Mouse (Mus musculus) midbrain, embryonic 13.5 days (tissue): Measurements from ENCODE around the gene Vps36. TPM values are rescaled to one million over a fixed set of nuclear protein-coding genes. Genes with fewer than 3 reads are reported as not detected.

Experiments used
- ATAC-seq: fragments of 200-750 bp; cut with Nextera tagmentation; 2 replicates; pipeline ENCODE4 v1.8.0; 2017; ENCODE audit warnings: mild to moderate bottlenecking, moderate TSS enrichment, moderate library complexity
- H3K27ac ChIP-seq: fragments of 300-500 bp; sonication (generic); 2 replicates; pipeline ENCODE4 v1.5.1; 2015; ENCODE audit warnings: inconsistent platforms, mild to moderate bottlenecking, moderate library complexity
- H3K27me3 ChIP-seq: fragments of 300-500 bp; sonication (generic); 2 replicates; pipeline ENCODE4 v1.6.1; 2015; ENCODE audit warnings: mild to moderate bottlenecking, inconsistent platforms
- H3K36me3 ChIP-seq: fragments of 300-500 bp; sonication (generic); 2 replicates; pipeline ENCODE4 v1.6.1; 2015; ENCODE audit warnings: mild to moderate bottlenecking, inconsistent platforms
- H3K4me1 ChIP-seq: fragments of 300-500 bp; sonication (generic); replicated peaks from 2 replicates; pipeline ENCODE4 v1.6.1; 2015; ENCODE audit warnings: inconsistent platforms
- H3K4me2 ChIP-seq: fragments of 300-500 bp; sonication (generic); replicated peaks from 2 replicates; pipeline ENCODE4 v1.6.1; 2015; ENCODE audit warnings: moderate library complexity, mild to moderate bottlenecking, inconsistent platforms
- H3K4me3 ChIP-seq: fragments of 300-500 bp; sonication (generic); replicated peaks from 2 replicates; pipeline ENCODE4 v1.5.1; 2015; ENCODE audit warnings: mild to moderate bottlenecking, inconsistent platforms
- H3K9ac ChIP-seq: fragments of 300-500 bp; sonication (generic); replicated peaks from 2 replicates; pipeline ENCODE4 v1.6.1; 2015; ENCODE audit warnings: mild to moderate bottlenecking, inconsistent platforms
- H3K9me3 ChIP-seq: fragments of 300-500 bp; sonication (generic); 2 replicates; pipeline ENCODE4 v1.6.1; 2016; ENCODE audit warnings: mild to moderate bottlenecking, inconsistent platforms
- whole genome bisulfite sequencing: fragments of 180-500 bp; shearing (Covaris S2); methylation state at CpG from one replicate; pipeline ENCODE4 v1.1.7; 2015; 5-methylcytosine and 5-hydroxymethylcytosine counted together
- polyA plus RNA-seq: library from polyadenylated mRNA; unstranded; fragments of >200 nt; fragmentation: Nextera tagmentation; extraction: Ambion mirVana; gene quantifications from 2 replicates; pipeline ENCODE4 v1.2.1, GENCODE M21; 2015

The Vps36 gene
- polyA plus RNA-seq, 1 experiment from 2014 or later = 39.9 TPM

GRCm38 (mm10) chr8:22227061-22227877, 34.7 kb downstream of the Vps36 start, which contains the start of gene Thsd1:
TSS of gene Thsd1 (plus strand) at chr8:22227313.
- Histone ChIP-seq H3K4me3 (peak within 1 kb of the TSS; percentile 51), H3K9ac (peak within 1 kb of the TSS; percentile 61), H3K27ac (no peak within 1 kb of the TSS), H3K36me3 (peaks cover 15% of the 10 kb centered on the region), H3K27me3 (peaks cover 26% of the 10 kb centered on the region), H3K4me2 (peak within 1 kb of the TSS; percentile 92), H3K4me1 (peaks cover 15% of the 10 kb centered on the region), H3K9me3 (no peaks in the 10 kb centered on the region)
- under 1% methylated on average over 39 of the region's 39 CpGs for WGBS
- peak; percentile 86 for ATAC-seq

GRCm38 (mm10) chr8:22228621-22229020, 36.0 kb downstream of the Vps36 start:
- no peak for ATAC-seq
- Histone ChIP-seq H3K36me3 (peaks cover 3% of the 10 kb centered on the region; the same call in 1 of the 2 replicates), H3K27ac (no peak overlapping the region), H3K9me3 (no peaks in the 10 kb centered on the region), H3K27me3 (peaks cover 26% of the 10 kb centered on the region), H3K9ac (no peak overlapping the region), H3K4me1 (peaks cover 15% of the 10 kb centered on the region), H3K4me2 (no peak overlapping the region), H3K4me3 (no peak overlapping the region)
- 27% methylated on average over 7 of the region's 7 CpGs for WGBS

GRCm38 (mm10) chr8:22242986-22243385, 50.4 kb downstream of the Vps36 start:
- no peaks in the 10 kb centered on the region for H3K4me1 ChIP-seq
- H3K27ac ChIP-seq = no peak overlapping the region
- no peak overlapping the region for H3K4me2 ChIP-seq
- WGBS = 90% methylated on average over 9 of the region's 9 CpGs
- ATAC-seq = no peak
- H3K36me3 ChIP-seq = no peaks in the 10 kb centered on the region
- H3K9ac ChIP-seq = no peak overlapping the region
- no peaks in the 10 kb centered on the region for H3K27me3 ChIP-seq
- no peaks in the 10 kb centered on the region for H3K9me3 ChIP-seq
- no peak overlapping the region for H3K4me3 ChIP-seq

GRCm38 (mm10) chr8:22245663-22246062, 53.1 kb downstream of the Vps36 start:
- no peak overlapping the region for H3K9ac ChIP-seq
- 67% methylated on average over 1 of the region's 1 CpGs for WGBS

GRCm38 (mm10) chr8:22247956-22248355, 55.3 kb downstream of the Vps36 start:
- no peak overlapping the region for H3K4me3 ChIP-seq
- H3K9ac ChIP-seq = no peak overlapping the region
- ATAC-seq = no peak
- H3K27me3 ChIP-seq = no peaks in the 10 kb centered on the region
- H3K4me1 ChIP-seq = no peaks in the 10 kb centered on the region
- H3K9me3 ChIP-seq = no peaks in the 10 kb centered on the region
- 72% methylated on average over 12 of the region's 12 CpGs for WGBS
- no peaks in the 10 kb centered on the region for H3K36me3 ChIP-seq
- no peak overlapping the region for H3K27ac ChIP-seq
- H3K4me2 ChIP-seq = no peak overlapping the region

More at GRCm38 (mm10) chr8:22245663-22246062, 53.1 kb downstream of the Vps36 start:
- Histone ChIP-seq H3K27me3 (no peaks in the 10 kb centered on the region), H3K27ac (no peak overlapping the region), H3K4me2 (no peak overlapping the region), H3K4me1 (no peaks in the 10 kb centered on the region), H3K36me3 (no peaks in the 10 kb centered on the region), H3K9me3 (no peaks in the 10 kb centered on the region), H3K4me3 (no peak overlapping the region)
- no peak for ATAC-seq

- Histone ChIP-seq H3K27me3 (no peaks in the 10 kb centered on the region), H3K4me2 (no peak overlapping the region), H3K27ac (no peak overlapping the region), H3K36me3 (no peaks in the 10 kb centered on the region), H3K4me1 (no peaks in the 10 kb centered on the region), H3K4me3 (no peak overlapping the region), H3K9me3 (no peaks in the 10 kb centered on the region), H3K9ac (no peak overlapping the region)
- ATAC-seq = no peak
- WGBS = 89% methylated on average over 9 of the region's 9 CpGs
Observed at GRCm38 (mm10) chr8:22249080-22249479, 56.5 kb downstream of the Vps36 start.

- no peaks in the 10 kb centered on the region for H3K4me1 ChIP-seq
- no peaks in the 10 kb centered on the region for H3K9me3 ChIP-seq
- 87% methylated on average over 18 of the region's 18 CpGs for WGBS
- H3K36me3 ChIP-seq = peaks cover 11% of the 10 kb centered on the region
- no peak overlapping the region for H3K4me2 ChIP-seq
- no peak for ATAC-seq
- no peak overlapping the region for H3K27ac ChIP-seq
- no peaks in the 10 kb centered on the region for H3K27me3 ChIP-seq
- no peak overlapping the region for H3K4me3 ChIP-seq
- no peak overlapping the region for H3K9ac ChIP-seq
Observed at GRCm38 (mm10) chr8:22258946-22259450, 66.4 kb downstream of the Vps36 start.

GRCm38 (mm10) chr8:22259531-22259930, 66.9 kb downstream of the Vps36 start:
- H3K9me3 ChIP-seq = no peaks in the 10 kb centered on the region
- 67% methylated on average over 12 of the region's 12 CpGs for WGBS
- H3K36me3 ChIP-seq = peaks cover 11% of the 10 kb centered on the region
- no peak overlapping the region for H3K27ac ChIP-seq
- H3K4me2 ChIP-seq = no peak overlapping the region
- ATAC-seq = no peak
- H3K27me3 ChIP-seq = no peaks in the 10 kb centered on the region
- no peaks in the 10 kb centered on the region for H3K4me1 ChIP-seq
- H3K4me3 ChIP-seq = no peak overlapping the region
- H3K9ac ChIP-seq = no peak overlapping the region

- 51% methylated on average over 9 of the region's 9 CpGs for WGBS
- H3K27ac ChIP-seq = no peak overlapping the region
- no peaks in the 10 kb centered on the region for H3K27me3 ChIP-seq
- no peaks in the 10 kb centered on the region for H3K4me1 ChIP-seq
- H3K9me3 ChIP-seq = no peaks in the 10 kb centered on the region
- peaks cover 11% of the 10 kb centered on the region for H3K36me3 ChIP-seq
- no peak overlapping the region for H3K9ac ChIP-seq
- no peak overlapping the region for H3K4me2 ChIP-seq
- ATAC-seq = no peak
- no peak overlapping the region for H3K4me3 ChIP-seq
Observed at GRCm38 (mm10) chr8:22260091-22260722, 67.6 kb downstream of the Vps36 start.

GRCm38 (mm10) chr8:22262267-22262666, 69.7 kb downstream of the Vps36 start:
- 90% methylated on average over 3 of the region's 3 CpGs for WGBS

GRCm38 (mm10) chr8:22264292-22264691, 71.7 kb downstream of the Vps36 start:
- Histone ChIP-seq H3K4me1 (no peaks in the 10 kb centered on the region), H3K27me3 (no peaks in the 10 kb centered on the region), H3K4me2 (no peak overlapping the region), H3K4me3 (no peak overlapping the region), H3K27ac (no peak overlapping the region), H3K9ac (no peak overlapping the region), H3K36me3 (no peaks in the 10 kb centered on the region), H3K9me3 (no peaks in the 10 kb centered on the region)
- ATAC-seq = no peak
- 74% methylated on average over 6 of the region's 6 CpGs for WGBS

More at GRCm38 (mm10) chr8:22262267-22262666, 69.7 kb downstream of the Vps36 start:
- H3K9me3 ChIP-seq = no peaks in the 10 kb centered on the region
- no peak overlapping the region for H3K4me2 ChIP-seq
- H3K27me3 ChIP-seq = no peaks in the 10 kb centered on the region
- H3K27ac ChIP-seq = no peak overlapping the region
- ATAC-seq = no peak
- H3K4me3 ChIP-seq = no peak overlapping the region
- H3K4me1 ChIP-seq = no peaks in the 10 kb centered on the region
- peaks cover 11% of the 10 kb centered on the region for H3K36me3 ChIP-seq
- no peak overlapping the region for H3K9ac ChIP-seq

GRCm38 (mm10) chr8:22264787-22265186, 72.2 kb downstream of the Vps36 start:
- no peaks in the 10 kb centered on the region for H3K36me3 ChIP-seq
- H3K27me3 ChIP-seq = no peaks in the 10 kb centered on the region
- H3K9me3 ChIP-seq = no peaks in the 10 kb centered on the region
- no peaks in the 10 kb centered on the region for H3K4me1 ChIP-seq
- H3K4me2 ChIP-seq = no peak overlapping the region
- no peak overlapping the region for H3K9ac ChIP-seq
- 92% methylated on average over 6 of the region's 6 CpGs for WGBS
- no peak for ATAC-seq
- H3K4me3 ChIP-seq = no peak overlapping the region
- no peak overlapping the region for H3K27ac ChIP-seq
